Mouse (Mus musculus) kidney, adult 18-20 months (tissue): ENCODE measurements around the gene Atf6b.
A peak's percentile ranks its signal among the peaks of the same experiment; 100 is the strongest.

Experiments
- DNase-seq: peaks from one replicate; pipeline ENCODE4 v3.0.0; 2021

The Atf6b gene

DNA sequence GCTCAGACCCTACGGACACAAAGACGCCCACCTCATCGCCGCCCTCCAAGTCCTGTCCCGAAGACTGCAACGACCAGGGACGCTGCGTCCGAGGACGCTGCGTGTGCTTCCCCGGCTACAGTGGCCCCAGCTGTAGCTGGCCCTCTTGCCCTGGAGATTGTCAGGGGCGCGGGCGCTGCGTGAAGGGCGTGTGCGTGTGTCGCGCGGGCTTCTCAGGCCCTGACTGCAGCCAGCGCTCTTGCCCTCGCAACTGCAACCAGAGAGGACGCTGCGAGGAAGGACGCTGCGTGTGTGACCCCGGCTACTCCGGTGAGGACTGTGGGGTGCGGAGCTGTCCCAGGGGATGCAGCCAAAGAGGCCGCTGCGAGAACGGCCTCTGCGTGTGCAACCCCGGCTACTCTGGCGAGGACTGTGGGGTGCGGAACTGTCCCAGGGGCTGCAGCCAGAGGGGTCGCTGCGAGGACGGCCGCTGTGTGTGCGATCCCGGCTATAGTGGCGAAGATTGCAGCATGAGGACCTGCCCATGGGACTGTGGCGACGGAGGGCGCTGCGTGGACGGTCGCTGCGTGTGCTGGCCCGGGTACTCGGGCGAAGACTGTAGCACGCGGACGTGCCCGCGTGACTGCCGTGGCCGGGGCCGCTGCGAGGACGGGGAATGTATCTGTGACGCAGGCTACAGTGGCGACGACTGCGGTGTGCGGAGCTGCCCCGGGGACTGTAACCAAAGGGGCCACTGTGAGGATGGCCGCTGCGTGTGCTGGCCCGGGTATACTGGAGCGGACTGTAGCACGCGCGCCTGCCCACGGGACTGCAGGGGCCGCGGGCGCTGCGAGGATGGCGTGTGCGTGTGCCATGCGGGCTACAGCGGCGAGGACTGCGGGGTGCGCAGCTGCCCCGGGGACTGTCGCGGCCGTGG lies 24.5 kb downstream of the Atf6b start:
- DNase-seq: no peak

DNA sequence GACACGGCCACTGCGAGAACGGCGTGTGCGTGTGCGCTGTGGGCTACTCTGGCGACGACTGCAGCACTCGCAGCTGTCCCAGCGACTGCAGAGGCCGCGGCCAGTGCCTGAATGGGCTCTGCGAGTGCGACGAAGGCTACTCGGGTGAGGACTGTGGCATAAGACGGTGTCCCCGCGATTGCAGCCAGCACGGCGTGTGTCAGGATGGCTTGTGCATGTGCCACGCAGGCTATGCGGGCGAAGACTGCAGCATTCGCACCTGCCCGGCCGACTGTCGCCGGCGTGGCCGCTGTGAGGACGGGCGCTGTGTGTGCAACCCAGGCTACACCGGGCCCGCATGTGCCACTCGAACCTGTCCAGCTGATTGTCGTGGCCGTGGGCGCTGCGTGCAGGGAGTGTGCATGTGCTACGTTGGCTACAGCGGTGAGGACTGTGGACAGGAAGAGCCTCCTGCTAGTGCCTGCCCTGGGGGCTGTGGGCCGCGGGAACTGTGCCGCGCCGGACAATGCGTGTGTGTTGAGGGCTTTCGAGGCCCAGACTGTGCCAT lies 25.4 kb downstream of the Atf6b start:
- DNase-seq: no peak

DNA sequence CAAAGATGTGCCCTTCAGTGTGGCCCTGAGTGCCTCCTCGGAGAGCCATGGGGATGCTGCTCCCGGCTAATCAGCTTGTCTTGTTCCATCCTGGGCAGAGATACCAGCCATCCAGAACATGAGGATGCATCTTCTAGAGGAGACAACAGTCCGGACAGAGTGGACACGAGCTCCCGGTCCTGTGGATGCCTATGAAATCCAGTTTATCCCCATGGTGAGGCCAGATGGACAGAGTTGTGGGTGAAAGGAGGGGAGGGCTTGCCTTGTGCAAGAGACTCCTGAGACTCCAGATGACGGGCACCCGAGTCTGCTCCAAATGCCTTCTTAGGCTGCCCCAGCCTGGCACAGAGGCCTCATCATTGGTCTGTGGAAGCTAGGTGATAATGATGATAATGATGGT lies 26.2 kb downstream of the Atf6b start:
- DNase-seq: no peak

DNA sequence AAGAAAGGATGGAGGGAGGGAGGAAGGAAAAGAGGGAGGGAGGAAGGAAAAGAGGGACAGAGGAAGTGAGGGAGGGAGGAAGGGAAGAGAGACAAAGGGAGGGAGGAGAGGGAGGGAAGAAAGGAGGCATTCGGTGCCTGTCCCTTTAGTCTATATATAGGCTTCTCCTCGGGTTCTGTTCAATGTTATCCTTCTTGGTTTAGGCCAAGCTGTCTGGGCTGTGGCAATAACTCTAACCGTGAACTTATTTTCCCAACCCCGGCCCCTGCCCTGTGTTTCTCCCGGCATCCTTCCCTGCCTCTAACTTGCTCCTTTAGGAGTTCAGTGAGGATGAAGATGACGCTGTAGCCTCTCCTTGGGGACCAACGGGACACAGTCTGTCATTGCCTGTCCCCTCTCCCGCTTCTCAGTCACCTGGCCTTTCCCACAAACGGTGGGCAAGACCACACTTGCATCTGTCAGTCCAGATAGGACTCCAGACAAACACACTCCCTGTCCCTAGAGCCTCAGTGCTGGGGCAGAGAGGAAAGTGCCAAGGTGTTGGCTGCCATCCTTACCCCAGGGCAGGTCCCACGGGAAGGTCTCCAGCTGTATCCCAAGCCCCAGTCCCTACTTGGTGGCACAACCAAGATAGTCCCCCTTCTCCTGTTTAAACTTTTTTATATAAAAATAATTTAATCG lies 27.7 kb downstream of the Atf6b start:
- DNase-seq: no peak

DNA sequence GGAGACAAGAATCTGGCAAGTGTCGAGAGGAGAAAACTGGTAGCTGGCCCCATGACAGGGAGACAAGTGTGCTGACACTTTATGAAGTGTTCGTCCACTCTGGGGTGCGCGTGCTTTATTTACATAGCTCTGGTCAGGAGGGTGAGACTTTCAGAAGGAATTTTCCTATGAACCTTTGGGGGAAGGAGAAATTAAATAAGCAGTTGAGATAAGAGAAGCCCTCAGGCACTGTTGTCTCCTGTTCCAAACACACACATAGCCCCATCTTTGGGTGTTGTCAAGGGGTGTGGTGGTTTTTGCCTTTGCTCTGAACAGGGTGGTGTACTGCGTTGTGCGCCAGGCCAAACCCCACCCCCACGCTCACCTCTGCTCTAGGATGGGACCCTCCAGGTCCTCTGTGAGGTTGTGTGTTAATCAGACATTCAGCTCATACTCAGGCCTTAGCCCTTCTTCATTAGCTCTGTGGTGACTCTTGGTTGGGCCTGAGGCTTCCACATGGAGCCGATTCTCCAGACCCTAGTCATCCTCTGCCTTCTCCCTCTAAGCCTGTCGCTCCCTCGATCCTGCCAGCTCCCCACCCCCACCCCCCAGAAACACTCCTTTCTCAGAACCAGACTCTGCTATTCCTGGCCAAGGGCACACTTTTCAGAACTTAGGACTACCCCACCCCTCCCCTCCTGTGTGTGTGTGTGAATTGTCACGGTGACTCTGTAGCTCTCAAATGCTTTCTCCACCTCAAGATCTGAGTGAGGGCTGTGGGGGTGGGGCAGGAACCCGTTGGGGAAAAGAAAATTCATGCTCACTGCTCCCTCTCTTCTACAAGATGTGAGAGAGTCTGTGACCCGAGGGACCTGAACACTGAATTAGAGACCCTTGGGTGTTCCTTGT lies 28.5 kb downstream of the Atf6b start:
- DNase-seq: no peak

DNA sequence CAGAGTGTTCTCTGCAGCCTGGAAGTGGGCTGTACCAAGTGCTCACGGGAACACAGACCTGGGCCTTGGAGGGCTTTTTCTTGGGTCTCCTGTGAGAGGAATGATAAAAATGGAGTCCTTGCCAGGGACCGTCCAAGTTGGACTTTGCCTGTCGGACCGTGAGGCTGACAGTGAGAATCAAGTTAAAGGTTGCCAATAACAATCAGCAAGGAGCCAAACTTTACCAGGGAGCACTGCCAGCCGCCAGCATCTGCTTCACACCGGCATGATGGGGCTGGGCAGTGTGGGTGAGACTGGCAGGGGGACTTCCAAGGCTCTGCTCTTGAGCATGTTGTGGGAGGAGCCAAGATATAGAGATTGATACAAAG lies 29.1 kb downstream of the Atf6b start:
- peak; percentile 67 for DNase-seq

DNA sequence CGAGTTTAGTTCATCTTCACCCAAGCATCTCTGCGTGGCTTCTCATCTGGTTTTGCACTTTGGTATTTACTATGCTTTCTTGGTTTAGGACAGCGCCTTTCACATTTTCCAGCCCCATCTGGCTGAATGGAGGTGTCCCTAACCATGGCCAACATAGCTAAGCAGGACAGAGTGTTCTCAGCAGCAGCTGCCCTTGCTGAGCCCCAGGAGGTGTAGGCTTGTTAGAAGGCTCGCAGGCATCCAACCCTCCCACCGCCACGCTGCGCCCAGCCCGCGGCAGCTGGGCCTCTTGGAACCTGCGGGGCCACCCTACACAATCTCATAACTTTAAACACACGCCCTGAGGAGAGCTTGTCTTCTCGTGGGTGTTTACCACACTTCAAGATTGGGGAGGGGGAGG lies 29.7 kb downstream of the Atf6b start:
- no peak for DNase-seq

DNA sequence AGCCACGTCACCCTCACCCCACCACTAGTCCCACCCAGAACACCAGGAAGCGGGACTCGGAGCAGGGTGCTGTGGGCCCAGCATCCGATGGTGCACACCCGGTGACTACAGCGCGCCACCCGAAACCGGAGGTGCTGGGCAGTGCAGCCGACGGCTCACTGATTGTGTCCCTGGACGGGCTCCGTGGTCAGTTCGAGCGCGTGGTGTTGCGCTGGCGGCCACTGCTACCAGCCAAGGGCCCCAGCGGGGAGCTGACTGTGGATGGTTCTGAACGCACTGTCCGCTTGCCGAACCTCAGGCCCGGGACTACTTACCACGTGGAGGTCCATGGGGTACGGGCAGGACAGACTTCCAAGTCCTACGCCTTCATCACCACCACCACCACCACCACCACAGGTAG lies 33.2 kb downstream of the Atf6b start:
- no peak for DNase-seq

DNA sequence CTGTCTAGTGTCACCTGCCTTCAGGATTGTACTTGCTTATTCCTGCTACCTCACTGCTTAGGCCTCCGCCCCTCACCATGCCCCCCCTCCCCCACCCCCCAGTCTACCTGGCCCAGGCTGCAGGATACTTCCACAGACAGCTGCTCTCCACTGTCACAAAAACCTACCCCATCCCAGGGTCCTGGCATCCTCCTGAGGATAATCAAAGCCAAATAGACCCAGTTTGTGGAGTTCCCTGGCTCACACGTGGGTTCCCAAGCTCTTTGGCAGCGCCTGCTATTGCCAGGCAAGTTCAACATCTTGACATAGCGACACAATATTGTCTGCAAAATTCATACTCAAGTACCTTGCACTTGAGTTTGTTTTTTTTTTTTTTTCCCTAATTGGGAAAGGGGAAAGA lies 33.7 kb downstream of the Atf6b start:
- DNase-seq: no peak

DNA sequence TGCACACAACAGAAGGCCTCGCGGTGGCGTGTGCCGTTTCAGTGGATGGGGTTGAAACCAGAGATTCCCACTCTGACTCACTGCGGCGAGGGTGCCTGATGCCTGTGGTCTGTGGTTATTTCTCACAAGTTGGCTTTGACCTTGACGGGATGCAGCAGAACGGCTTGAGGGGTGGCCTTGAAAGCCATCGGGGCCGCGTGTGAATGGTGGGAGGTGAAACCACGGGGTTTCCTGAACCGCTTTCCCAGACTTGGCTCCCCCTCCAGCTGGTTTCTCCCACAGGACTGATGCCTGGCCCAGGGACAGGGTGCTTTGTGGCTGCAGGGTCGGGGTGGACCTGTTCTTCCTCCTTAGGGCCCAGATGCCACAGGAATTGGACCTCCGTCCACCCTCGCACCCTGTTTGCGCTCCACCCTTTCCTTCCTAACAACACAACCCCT lies 34.2 kb downstream of the Atf6b start:
- DNase-seq: peak; percentile 46

DNA sequence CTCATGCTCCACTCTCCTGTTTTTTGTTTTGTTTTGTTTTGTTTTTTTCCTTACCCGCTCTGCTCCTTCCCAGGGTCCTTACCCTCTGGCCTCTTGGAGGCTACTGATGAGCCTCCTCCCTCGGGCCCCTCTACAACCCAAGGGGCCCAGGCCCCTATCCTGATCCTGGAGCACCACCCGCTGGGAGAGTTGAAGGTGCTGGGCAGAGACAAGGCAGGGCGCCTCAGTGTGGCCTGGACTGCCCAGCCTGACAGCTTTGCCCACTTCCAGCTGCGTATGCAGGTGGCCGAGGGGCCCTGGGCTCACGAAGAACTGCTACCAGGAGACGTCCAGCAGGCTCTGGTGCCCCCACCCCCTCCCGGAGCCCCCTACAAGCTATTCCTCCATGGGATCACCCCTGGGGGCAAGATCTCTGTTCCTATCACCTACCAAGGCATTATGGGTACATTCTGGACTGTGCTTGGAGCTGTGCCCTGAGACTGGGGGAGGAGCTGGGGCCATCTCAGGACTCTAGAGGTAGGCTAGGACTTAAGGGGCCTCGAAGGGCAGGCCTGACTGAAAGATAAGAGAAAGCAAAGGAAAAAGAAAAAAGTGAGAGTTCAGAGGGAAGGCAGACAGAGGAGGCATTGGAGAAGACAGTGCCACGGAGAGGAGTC lies 35.1 kb downstream of the Atf6b start:
- no peak for DNase-seq

DNA sequence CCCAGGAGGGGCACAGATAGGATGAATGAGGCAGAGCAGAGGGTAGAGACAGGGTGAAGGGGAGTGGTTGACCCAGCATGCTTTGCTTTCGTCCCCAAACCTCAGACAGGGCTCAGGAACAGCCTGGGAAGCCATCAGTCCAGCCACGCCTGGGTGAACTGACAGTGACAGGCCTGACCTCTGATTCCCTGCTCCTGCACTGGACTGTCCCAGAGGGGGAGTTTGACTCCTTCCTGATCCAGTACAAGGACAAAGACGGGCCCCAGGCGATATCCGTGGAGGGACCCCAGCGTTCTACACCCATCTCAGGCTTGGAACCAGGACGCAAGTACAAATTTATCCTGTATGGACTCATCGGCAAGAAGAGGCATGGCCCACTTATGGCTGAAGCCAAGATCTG lies 36.2 kb downstream of the Atf6b start:
- no peak for DNase-seq

DNA sequence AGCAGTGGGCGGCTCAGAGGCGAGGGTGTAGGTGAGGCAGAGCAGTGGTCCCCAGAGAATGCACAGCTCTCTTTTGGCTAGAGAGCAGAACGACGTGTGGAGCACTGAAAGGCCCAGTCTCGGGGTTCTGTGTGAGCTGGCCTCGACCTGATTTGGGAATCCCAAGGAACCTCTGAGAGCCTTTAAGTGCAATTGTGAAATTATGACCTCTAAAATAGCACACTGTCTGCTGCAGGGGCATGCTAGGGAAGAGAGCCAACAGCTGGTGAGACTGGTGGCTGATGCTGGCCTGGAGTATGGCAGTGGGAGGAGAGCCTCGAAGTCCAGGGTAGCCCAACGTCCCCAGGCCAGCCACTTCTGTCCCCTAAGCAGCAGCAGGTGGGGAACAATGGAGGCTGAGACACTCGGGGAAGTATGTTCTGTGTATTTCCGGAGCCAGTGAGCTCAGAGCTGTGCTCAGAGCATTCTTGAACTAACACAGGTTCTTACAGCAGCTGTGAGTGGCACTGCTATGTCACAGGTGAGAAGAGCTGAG lies 36.8 kb downstream of the Atf6b start:
- DNase-seq: no peak

DNA sequence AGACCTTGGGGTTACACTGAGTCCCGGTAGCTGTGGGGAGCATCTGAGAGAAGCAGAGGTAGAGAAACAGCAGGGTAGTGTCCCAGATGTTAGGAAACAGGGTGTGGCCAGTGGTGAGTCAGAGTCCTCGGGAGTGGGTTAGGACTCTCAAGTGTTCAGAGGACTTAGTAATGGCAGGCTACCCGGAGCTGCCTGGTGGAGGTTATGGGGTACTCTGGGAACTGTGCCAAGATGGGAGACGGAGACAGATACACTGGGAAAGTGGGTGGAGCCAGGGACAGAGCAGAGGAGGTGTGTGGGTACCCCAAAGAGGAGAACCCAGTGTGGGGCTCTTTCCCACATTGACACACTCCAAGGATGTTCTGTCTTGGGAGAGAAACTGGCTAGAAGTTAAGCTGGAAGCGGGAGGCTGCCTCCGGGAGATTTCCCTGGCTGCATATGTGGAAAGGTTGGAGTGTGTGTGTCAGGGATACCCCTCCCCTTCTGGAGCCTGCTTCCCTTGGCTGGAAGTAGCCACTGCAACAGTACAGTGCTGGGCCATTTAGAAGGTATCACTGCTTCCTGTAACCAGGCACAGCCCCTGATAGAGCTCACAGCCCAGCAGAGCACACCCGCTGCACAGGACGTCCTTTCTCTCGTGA lies 37.4 kb downstream of the Atf6b start:
- DNase-seq: no peak

DNA sequence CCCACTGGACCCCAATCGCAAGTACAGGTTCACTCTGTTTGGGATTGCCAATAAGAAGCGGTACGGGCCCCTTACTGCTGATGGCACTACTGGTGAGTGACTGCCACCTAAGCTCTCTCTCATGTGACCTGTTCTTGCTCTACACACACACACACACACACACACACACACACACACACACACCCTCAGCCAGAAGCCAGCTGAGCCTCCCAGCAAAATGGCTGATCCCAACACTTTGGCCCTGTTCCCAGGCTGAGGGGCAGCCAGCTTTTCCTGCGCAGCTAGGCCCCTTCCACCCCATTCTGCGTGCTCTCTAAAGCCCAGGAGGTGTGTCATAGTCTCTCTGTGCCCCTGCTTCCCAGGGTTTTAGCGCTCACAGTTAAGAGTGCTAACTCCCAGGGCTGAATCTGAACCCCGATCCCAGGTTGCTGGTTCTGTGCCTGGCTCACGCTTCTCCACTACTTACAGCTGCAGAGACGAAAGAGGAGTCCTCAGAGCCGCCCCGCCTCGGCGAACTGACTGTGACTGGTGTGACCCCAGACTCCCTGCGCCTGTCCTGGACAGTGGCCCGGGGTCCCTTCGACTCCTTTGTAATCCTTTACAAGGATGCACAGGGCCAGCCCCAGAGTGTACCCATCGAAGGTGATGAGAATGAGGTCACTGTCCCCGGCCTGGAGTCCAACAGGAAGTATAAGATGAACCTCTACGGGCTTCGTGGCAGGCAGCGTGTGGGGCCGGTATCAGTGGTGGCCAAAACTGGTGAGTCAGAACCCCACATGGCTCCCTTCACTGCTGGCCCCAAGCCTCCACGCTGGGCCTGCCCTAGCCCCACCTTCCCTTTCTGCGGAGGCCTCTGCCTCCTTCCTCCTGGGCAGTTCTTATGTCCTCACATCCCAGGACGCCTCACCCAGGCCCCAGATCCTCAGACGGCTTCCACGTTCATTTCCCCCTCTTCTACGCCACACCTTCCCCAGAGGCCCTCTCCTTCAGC lies 38.5 kb downstream of the Atf6b start:
- no peak for DNase-seq

DNA sequence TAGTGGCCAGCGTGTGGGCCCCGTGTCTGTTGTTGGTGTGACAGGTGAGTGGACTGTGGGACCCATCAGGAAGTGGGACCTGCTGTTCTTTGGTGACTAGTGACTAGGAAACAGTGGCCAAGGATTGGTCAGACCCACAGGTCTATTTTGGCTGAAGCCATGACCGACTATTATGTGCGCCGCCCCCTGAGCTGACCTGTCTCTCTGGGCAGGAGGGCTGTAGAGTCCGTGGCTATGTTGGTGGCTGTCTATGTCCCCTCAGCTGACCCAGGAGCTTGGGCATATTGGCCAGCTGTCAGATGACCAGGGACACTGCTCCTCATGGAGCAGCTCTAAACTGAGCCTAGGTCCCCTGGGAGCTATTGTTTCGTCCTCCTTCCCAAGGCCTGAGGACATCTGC lies 41.9 kb downstream of the Atf6b start:
- no peak for DNase-seq

DNA sequence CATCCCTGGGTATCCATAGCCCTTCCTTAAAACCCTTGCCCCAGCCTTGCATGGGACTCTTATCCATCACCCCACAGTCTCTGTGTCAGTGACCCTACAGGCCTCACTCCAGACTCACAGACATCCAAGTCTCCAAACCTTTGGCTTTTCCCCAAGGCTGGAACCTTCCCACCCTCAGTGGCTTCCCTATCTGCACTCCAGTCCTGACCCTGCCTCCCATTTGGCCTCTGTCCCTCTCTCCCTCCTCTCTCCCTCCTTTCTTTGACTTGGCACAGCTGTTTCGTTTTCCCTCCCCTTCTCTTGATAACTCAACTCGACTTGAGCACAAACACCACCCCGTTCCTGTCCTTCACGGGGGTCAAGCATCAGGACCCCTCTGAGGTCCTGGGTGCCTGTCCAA lies 43.5 kb downstream of the Atf6b start:
- DNase-seq: peak; percentile 35

DNA sequence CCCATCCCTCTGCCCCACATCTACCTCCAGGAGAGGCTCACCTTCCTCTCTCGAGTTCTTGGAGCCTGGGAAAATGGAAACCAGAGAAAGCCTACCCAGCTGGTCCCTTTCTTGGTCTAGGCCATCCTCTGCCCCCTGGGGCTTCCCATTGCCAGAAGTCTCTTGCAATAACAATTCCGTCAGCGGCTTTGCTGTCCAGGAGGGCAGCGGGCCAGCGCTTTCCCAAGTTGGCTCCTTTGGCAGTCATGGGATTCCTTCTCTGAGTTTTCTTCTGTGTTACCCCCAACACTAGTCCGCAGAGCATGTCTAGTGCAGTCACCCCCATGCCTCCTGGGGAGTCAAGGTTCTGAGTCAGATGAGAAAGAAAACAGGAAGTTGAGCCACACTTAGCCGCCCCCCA lies 46.0 kb downstream of the Atf6b start:
- peak; percentile 47 for DNase-seq

DNA sequence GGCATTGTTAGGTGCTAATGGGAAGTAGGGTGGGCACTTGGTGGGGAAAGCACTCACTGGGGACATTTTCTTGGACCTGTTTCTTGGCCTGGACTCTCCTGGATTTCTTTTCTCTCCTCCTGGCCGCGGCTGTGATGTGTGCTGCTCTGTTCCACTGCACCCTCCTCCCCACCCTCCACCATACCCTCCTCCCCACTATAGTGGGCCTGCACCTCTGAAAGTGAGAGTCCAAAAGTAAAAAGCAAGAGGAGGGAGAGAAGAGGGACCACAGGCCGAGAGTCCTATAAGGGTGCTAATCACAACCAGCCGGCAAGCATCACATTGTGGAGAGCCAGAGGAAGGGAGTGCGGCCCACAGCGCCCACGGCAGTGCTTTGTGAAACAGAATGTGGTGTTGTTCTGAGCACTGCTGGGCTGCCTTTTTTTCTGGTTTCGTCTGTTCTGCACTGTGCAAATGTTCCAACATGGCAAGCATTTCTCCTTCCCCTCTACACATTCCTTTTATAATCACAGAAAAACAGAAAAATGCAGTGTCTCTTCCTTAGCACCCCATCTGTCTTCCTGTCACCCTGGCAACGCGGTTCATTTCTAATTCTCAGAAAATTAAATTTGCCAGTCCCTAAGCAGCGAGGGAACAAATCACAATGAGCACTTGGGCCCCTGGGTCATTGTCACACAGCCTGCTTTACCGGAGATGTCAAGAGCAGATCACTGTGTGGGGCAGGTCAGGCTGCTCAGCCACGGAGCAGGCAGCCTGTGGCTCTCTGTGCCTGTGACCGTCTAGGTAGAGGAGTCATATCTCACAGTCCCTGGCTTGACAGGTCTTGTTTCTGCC lies 52.8 kb downstream of the Atf6b start:
- no peak for DNase-seq

DNA sequence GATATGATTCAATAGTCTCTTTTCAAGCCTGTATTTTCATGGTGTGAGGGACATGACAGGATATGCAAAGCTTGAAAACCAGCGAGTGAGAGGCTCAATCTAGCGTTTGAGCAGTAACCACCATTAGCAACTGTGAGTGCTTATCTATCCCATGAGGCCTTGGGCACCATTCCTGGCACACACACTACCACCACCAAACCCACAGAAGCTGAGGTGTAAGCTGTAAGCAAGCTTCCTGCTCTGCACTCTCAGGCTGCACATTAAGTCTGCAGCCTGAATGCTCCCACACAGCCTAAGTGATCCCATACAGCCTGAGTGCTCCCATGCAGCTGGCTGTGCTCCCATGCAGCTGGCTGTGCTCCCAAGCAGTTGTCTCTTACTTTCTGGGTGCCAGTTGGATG lies 53.7 kb downstream of the Atf6b start:
- no peak for DNase-seq
